In the genomic region with DNA sequence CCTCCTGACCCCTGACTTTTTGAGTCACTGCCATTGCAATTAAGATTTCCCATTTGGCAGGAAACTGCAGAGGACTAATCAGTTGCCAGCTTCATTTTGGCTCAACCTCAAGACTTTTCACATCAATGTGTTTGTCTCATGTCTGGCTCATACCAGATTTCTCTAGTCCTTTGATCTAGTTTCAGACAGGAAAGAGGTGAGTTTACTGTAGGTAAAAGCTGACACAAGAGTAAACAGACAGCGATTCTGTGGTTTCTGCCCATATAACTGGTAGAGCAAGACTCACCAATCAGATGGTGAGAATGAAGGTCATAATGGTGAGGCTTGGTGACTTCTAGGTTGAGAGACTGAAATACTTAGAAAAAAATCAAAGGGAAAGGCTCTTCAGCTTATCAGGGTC, we compare ENCODE assay signal across 29 mouse cellular contexts. TPM values are rescaled to one million over a fixed set of nuclear protein-coding genes. Genes with fewer than 3 reads are reported as not detected.
DNase-seq lines count a peak whose midpoint lies in the region; ATAC-seq and TF ChIP-seq lines count a peak whose summit lies in the region.
"Had no signal": no experiment of that assay in that cellular context is flagged by ENCODE, and none has a peak within 500 bp of the region (broad histone marks: within the 10 kb centered on the region; RNA-seq: fewer than 3 reads in every experiment).

No protein-coding gene starts in this region.

- H3K9ac ChIP-seq in kidney, embryonic 16.5 days (replicated peaks; ENCODE audit: low read length), result no peak overlapping the region
- H3K9ac ChIP-seq: hindbrain, embryonic 12.5 days; limb, embryonic 12.5 days; liver, embryonic 14.5 days; midbrain, embryonic 12.5 days; neural tube, embryonic 13.5 days had no signal

- H3K27me3 ChIP-seq in cerebellum, adult 2 months (ENCODE audit: control insufficient read depth, insufficient read depth, low read length), result no peaks in the 10 kb centered on the region
- no peaks in the 10 kb centered on the region for H3K27me3 ChIP-seq in kidney, embryonic 16.5 days (ENCODE audit: insufficient read depth, low read length)
- H3K27me3 ChIP-seq: hindbrain, embryonic 12.5 days; limb, embryonic 12.5 days; midbrain, embryonic 12.5 days; neural tube, embryonic 13.5 days had no signal

- no peak overlapping the region for H3K27ac ChIP-seq in cerebellum, adult 2 months (ENCODE audit: insufficient read depth, low read length)
- H3K27ac ChIP-seq in kidney, embryonic 16.5 days (ENCODE audit: low read length), result no peak overlapping the region
- H3K27ac ChIP-seq in layer of hippocampus, adult 2 months, result no peak overlapping the region
- H3K27ac ChIP-seq: gastrocnemius, adult 2 months; hindbrain, embryonic 12.5 days; kidney, postnatal 0 days; left cerebral cortex, adult 2 months; limb, embryonic 12.5 days; liver, embryonic 14.5 days; midbrain, embryonic 12.5 days; neural tube, embryonic 13.5 days had no signal

- TF ChIP-seq POLR2A in cerebellum, adult 2 months (IDR thresholded peaks at IDR 0.05; ENCODE audit: borderline replicate concordance, insufficient read depth, low read length), result no peak

- H3K4me1 ChIP-seq in cerebellum, adult 2 months (ENCODE audit: control insufficient read depth, insufficient read depth, low read length), result no peaks in the 10 kb centered on the region
- H3K4me1 ChIP-seq in kidney, embryonic 16.5 days (ENCODE audit: insufficient read depth, low read length), result no peaks in the 10 kb centered on the region
- H3K4me1 ChIP-seq: hindbrain, embryonic 12.5 days; limb, embryonic 12.5 days; midbrain, embryonic 12.5 days; neural tube, embryonic 13.5 days had no signal

- H3K36me3 ChIP-seq in kidney, embryonic 16.5 days (ENCODE audit: insufficient read depth, low read length), result no peaks in the 10 kb centered on the region
- H3K36me3 ChIP-seq: hindbrain, embryonic 12.5 days; limb, embryonic 12.5 days; midbrain, embryonic 12.5 days; neural tube, embryonic 13.5 days had no signal

- no peak for ATAC-seq in kidney, embryonic 16.5 days (ENCODE audit: low FRiP score, low TSS enrichment)
- ATAC-seq: CD4-positive, CD25-positive, alpha-beta regulatory T cell, adult 4 months; forebrain, embryonic 16.5 days had no signal

- no peak for TF ChIP-seq CTCF in cerebellum, adult 2 months (IDR thresholded peaks at IDR 0.05; ENCODE audit: borderline replicate concordance, insufficient read depth, low read depth, low read length)
- no peak for TF ChIP-seq CTCF in layer of hippocampus, adult 2 months (conservative IDR thresholded peaks at IDR 0.05)

- WGBS in cerebellum, adult 2 months, result 58% methylated on average over 1 of the region's 1 CpGs
- 63% methylated on average over 1 of the region's 1 CpGs for WGBS in kidney, embryonic 16.5 days

- no peak overlapping the region for H3K4me2 ChIP-seq in kidney, embryonic 16.5 days (replicated peaks; ENCODE audit: low read depth, low read length)
- H3K4me2 ChIP-seq: heart, embryonic 11.5 days; hindbrain, embryonic 12.5 days; limb, embryonic 12.5 days; midbrain, embryonic 12.5 days; neural tube, embryonic 13.5 days had no signal

- no peak overlapping the region for H3K4me3 ChIP-seq in cerebellum, adult 2 months (replicated peaks; ENCODE audit: insufficient read depth, low read depth, low read length)
- no peak overlapping the region for H3K4me3 ChIP-seq in kidney, embryonic 16.5 days (ENCODE audit: low read length)
- H3K4me3 ChIP-seq in layer of hippocampus, adult 2 months, result no peak overlapping the region
- H3K4me3 ChIP-seq: erythroblast, embryonic 14.5 days; gastrocnemius, adult 2 months; hindbrain, embryonic 12.5 days; left cerebral cortex, adult 2 months; limb, embryonic 12.5 days; megakaryocyte, embryonic 14.5 days; midbrain, embryonic 12.5 days; myocyte; neural tube, embryonic 13.5 days had no signal

- no peaks in the 10 kb centered on the region for H3K9me3 ChIP-seq in kidney, embryonic 16.5 days (ENCODE audit: low read length)
- H3K9me3 ChIP-seq: hindbrain, embryonic 12.5 days; limb, embryonic 12.5 days; megakaryocyte, embryonic 14.5 days; midbrain, embryonic 12.5 days; neural tube, embryonic 13.5 days had no signal

- peak; percentile 16 to 33 for DNase-seq in cerebellum, postnatal 10 days
- DNase-seq in cerebellum, adult 2 months, result no peak
- peak; percentile 3 to 27 for DNase-seq in kidney, postnatal 36 days
- DNase-seq in Muller cell, postnatal 12 days (ENCODE audit: inconsistent ontology term), result peak; percentile 27
- DNase-seq in naive thymus-derived CD4-positive, alpha-beta T cell, adult 2 months (ENCODE audit: low read depth), result peak; percentile 2
- DNase-seq in layer of hippocampus, adult 2 months (ENCODE audit: low spot score in 2 of 2), result no peak
- DNase-seq: adrenal gland, adult 2 months; cerebellum, adult 11-12 months; gastrocnemius, adult 2 months; gastrocnemius, postnatal 36 days; heart, adult 18-20 months; heart, postnatal 36 days; lung, postnatal 4 days; thymus, adult 2 months; thymus, postnatal 36 days had no signal

RNA-seq across cellular contexts. Expression of a gene that starts 37.3 kb away (rescaled TPM):
- 9.7 and 10.3 TPM in 2 replicates for polyA plus RNA-seq in cerebellum, adult 2 months (2012; rRNA removed)
- 42.5 and 43.5 TPM in 2 replicates for polyA plus RNA-seq in kidney, embryonic 16.5 days (2015; fragmentation: Nextera tagmentation; extraction: Ambion mirVana)
- 10 to 100 TPM; 18.7 to 19.1 TPM for total RNA-seq in layer of hippocampus, adult 2 months (2021)

Comparison
In these comparisons a context has a peak if more than half of its experiments do, and no peak if none do; other contexts are left out.
1. DNase-seq: peak in cerebellum, postnatal 10 days (2 of 2), kidney, postnatal 36 days (2 of 2), Muller cell, postnatal 12 days (single experiment) and naive thymus-derived CD4-positive, alpha-beta T cell, adult 2 months (single experiment); none in cerebellum, adult 2 months (0 of 2) and layer of hippocampus, adult 2 months (0 of 2).